In genomic region chr15:88891676-88892040, GRCm38 (mm10) we compare ENCODE assay signal across 9 mouse cellular contexts. TPM values are rescaled to one million over a fixed set of nuclear protein-coding genes. Genes with fewer than 3 reads are reported as not detected.
A peak's percentile ranks its signal among the peaks of the same experiment; 100 is the strongest.
DNase-seq lines count a peak whose midpoint lies in the region; ATAC-seq and TF ChIP-seq lines count a peak whose summit lies in the region.
"Had no signal": no experiment of that assay in that cellular context is flagged by ENCODE, and none has a peak within 500 bp of the region (broad histone marks: within the 10 kb centered on the region; RNA-seq: fewer than 3 reads in every experiment).

No protein-coding gene starts in this region.

- DNase-seq in lung, postnatal 36 days, result no peak
- DNase-seq in limb, embryonic 14.5 days (ENCODE audit: low spot score), result no peak
- DNase-seq in adrenal gland, postnatal 25 days, result no peak
- no peak for DNase-seq in urinary bladder, postnatal 10 days (ENCODE audit: low spot score)
- DNase-seq in adrenal gland, adult 2 months, result no peak

- no peaks in the 10 kb centered on the region for H3K36me3 ChIP-seq in lung, embryonic 15.5 days
- no peaks in the 10 kb centered on the region for H3K36me3 ChIP-seq in forebrain, embryonic 13.5 days (ENCODE audit: poor library complexity, severe bottlenecking)
- H3K36me3 ChIP-seq in limb, embryonic 14.5 days (ENCODE audit: control insufficient read depth, insufficient read depth, low read length), result no peaks in the 10 kb centered on the region
- H3K36me3 ChIP-seq in small intestine, adult 2 months (ENCODE audit: control insufficient read depth, insufficient read depth, low read length), result no peaks in the 10 kb centered on the region

- ATAC-seq in lung, embryonic 15.5 days (ENCODE audit: borderline replicate concordance, extremely low read depth, low FRiP score, low TSS enrichment), result no peak
- ATAC-seq in forebrain, embryonic 13.5 days, result no peak
- ATAC-seq in limb, embryonic 14.5 days (ENCODE audit: low FRiP score, low read depth), result no peak

- no peaks in the 10 kb centered on the region; the same call in 1 of the 2 replicates for H3K27me3 ChIP-seq in lung, embryonic 15.5 days
- peaks cover 16% of the 10 kb centered on the region for H3K27me3 ChIP-seq in forebrain, embryonic 13.5 days
- no peaks in the 10 kb centered on the region for H3K27me3 ChIP-seq in limb, embryonic 14.5 days (ENCODE audit: control insufficient read depth, insufficient read depth, low read length)
- no peaks in the 10 kb centered on the region for H3K27me3 ChIP-seq in small intestine, adult 2 months (ENCODE audit: control insufficient read depth, insufficient read depth, low read length)

- no peak overlapping the region for H3K27ac ChIP-seq in lung, embryonic 15.5 days
- no peak overlapping the region for H3K27ac ChIP-seq in forebrain, embryonic 13.5 days
- no peak overlapping the region for H3K27ac ChIP-seq in limb, embryonic 14.5 days (replicated peaks; ENCODE audit: low read depth, low read length)
- H3K27ac ChIP-seq in small intestine, adult 2 months (ENCODE audit: insufficient read depth, low read depth, low read length), result no peak overlapping the region
- H3K27ac ChIP-seq: macrophage had no signal

- TF ChIP-seq CTCF in small intestine, adult 2 months (IDR thresholded peaks at IDR 0.05; ENCODE audit: extremely low read depth, insufficient read length, insufficient replicate concordance, low read depth, low read length), result no peak

- no peak for TF ChIP-seq POLR2A in limb, embryonic 14.5 days (IDR thresholded peaks at IDR 0.05; ENCODE audit: borderline replicate concordance, extremely low read depth, insufficient read depth, insufficient read length)
- no peak for TF ChIP-seq POLR2A in small intestine, adult 2 months (IDR thresholded peaks at IDR 0.05; ENCODE audit: low read depth, low read length)

- H3K9ac ChIP-seq in lung, embryonic 15.5 days, result no peak overlapping the region
- H3K9ac ChIP-seq in forebrain, embryonic 13.5 days, result no peak overlapping the region
- H3K9ac ChIP-seq in limb, embryonic 14.5 days (ENCODE audit: low read depth, low read length, severe bottlenecking), result no peak overlapping the region

- H3K9me3 ChIP-seq in lung, embryonic 15.5 days, result no peaks in the 10 kb centered on the region
- H3K9me3 ChIP-seq in forebrain, embryonic 13.5 days (replicated peaks), result no peaks in the 10 kb centered on the region
- H3K9me3 ChIP-seq in limb, embryonic 14.5 days (ENCODE audit: control insufficient read depth, low read length), result no peaks in the 10 kb centered on the region

- H3K4me3 ChIP-seq in lung, embryonic 15.5 days, result peak overlapping the region; percentile 53
- no peak overlapping the region for H3K4me3 ChIP-seq in forebrain, embryonic 13.5 days
- H3K4me3 ChIP-seq in limb, embryonic 14.5 days (replicated peaks; ENCODE audit: low read length), result peak overlapping the region; percentile 46
- peak overlapping the region; percentile 61 for H3K4me3 ChIP-seq in small intestine, adult 2 months (ENCODE audit: low read depth, low read length)

- H3K4me2 ChIP-seq in lung, embryonic 15.5 days, result peak overlapping the region; percentile 99; the same call in 1 of the 2 replicates
- H3K4me2 ChIP-seq in forebrain, embryonic 13.5 days, result peak overlapping the region; percentile 92; the same call in 1 of the 2 replicates
- peak overlapping the region; percentile 91 for H3K4me2 ChIP-seq in limb, embryonic 14.5 days (replicated peaks; ENCODE audit: low read depth, low read length, severe bottlenecking)

- WGBS in lung, embryonic 15.5 days, result 67% methylated on average over 8 of the region's 8 CpGs
- 69% methylated on average over 8 of the region's 8 CpGs for WGBS in forebrain, embryonic 13.5 days
- 63% methylated on average over 8 of the region's 8 CpGs for WGBS in limb, embryonic 14.5 days
- WGBS in small intestine, adult 2 months, result 51% methylated on average over 8 of the region's 8 CpGs

- peaks cover 17% of the 10 kb centered on the region; the same call in 1 of the 2 replicates for H3K4me1 ChIP-seq in lung, embryonic 15.5 days
- H3K4me1 ChIP-seq in forebrain, embryonic 13.5 days, result peaks cover 14% of the 10 kb centered on the region
- 0 out of 2 replicates have a peak, but pooled peaks cover 5% of the 10 kb centered on the region for H3K4me1 ChIP-seq in limb, embryonic 14.5 days (ENCODE audit: control insufficient read depth, insufficient read depth, low read length)
- peaks cover 13% of the 10 kb centered on the region for H3K4me1 ChIP-seq in small intestine, adult 2 months (ENCODE audit: control insufficient read depth, insufficient read depth, insufficient read length, low read length)

RNA-seq across cellular contexts. Expression of gene Pim3, which starts 29.7 kb away (rescaled TPM):
- polyA plus RNA-seq in lung, embryonic 15.5 days (2015; fragmentation: Nextera tagmentation; extraction: Ambion mirVana), result 65.9 and 70.3 TPM in 2 replicates
- 42.7 and 49.4 TPM in 2 replicates for polyA plus RNA-seq in forebrain, embryonic 13.5 days (2015; fragmentation: Nextera tagmentation; extraction: Ambion mirVana)
- polyA plus RNA-seq in limb, embryonic 14.5 days (2012; rRNA removed), result 15.2 and 20.6 TPM in 2 replicates
- 38.1 and 47.8 TPM in 2 replicates for polyA plus RNA-seq in limb, embryonic 14.5 days (2014; fragmentation: Nextera tagmentation; extraction: Ambion mirVana)
- polyA plus RNA-seq in small intestine, adult 2 months (2012; rRNA removed), result 38.3 and 60.3 TPM in 2 replicates
- 71.8 and 89.5 TPM in 2 replicates for total RNA-seq in adrenal gland, postnatal 25 days (2021)
- 100 to 1,000 TPM in 1 of 2 experiments, 10 to 100 TPM in 1; 71.7 to 105 TPM for total RNA-seq in adrenal gland, adult 2 months (2021)
- polyA plus RNA-seq in adrenal gland, adult 2 months (2012; rRNA removed), result 156 and 157 TPM in 2 replicates
